19 mouse cellular contexts compared by ENCODE assay signal in genomic region chr12:21301932-21302331, GRCm38 (mm10). TPM values are rescaled to one million over a fixed set of nuclear protein-coding genes. Genes with fewer than 3 reads are reported as not detected.
DNase-seq lines count a peak whose midpoint lies in the region; ATAC-seq lines count a peak whose summit lies in the region.
"Had no signal": no experiment of that assay in that cellular context is flagged by ENCODE, and none has a peak within 500 bp of the region (broad histone marks: within the 10 kb centered on the region; RNA-seq: fewer than 3 reads in every experiment).

No protein-coding gene starts in this region.

- DNase-seq in testis, postnatal 14 days (ENCODE audit: low spot score) = no peak
- DNase-seq in gastrocnemius, adult 18-20 months (ENCODE audit: low spot score) = no peak
- no peak for DNase-seq in adrenal gland, adult (ENCODE audit: inconsistent age in 2 of 2, low spot score in 1 of 2)
- DNase-seq: cerebellum, adult 18-20 months; lung, adult 2 months; lung, postnatal 4 days; thymus, postnatal 36 days had no signal

- no peaks in the 10 kb centered on the region for H3K9me3 ChIP-seq in heart, embryonic 13.5 days
- no peaks in the 10 kb centered on the region for H3K9me3 ChIP-seq in heart, embryonic 11.5 days (replicated peaks; ENCODE audit: control insufficient read depth, low read length)
- no peaks in the 10 kb centered on the region for H3K9me3 ChIP-seq in intestine, embryonic 15.5 days
- H3K9me3 ChIP-seq in kidney, embryonic 16.5 days (ENCODE audit: low read length) = no peaks in the 10 kb centered on the region
- H3K9me3 ChIP-seq in liver, embryonic 16.5 days (replicated peaks; ENCODE audit: control insufficient read depth, low read length) = no peaks in the 10 kb centered on the region
- H3K9me3 ChIP-seq: embryonic facial prominence, embryonic 10.5 days; limb, embryonic 10.5 days; midbrain, embryonic 10.5 days; neural tube, embryonic 13.5 days had no signal

- H3K4me1 ChIP-seq in heart, embryonic 13.5 days = no peaks in the 10 kb centered on the region
- no peaks in the 10 kb centered on the region for H3K4me1 ChIP-seq in heart, embryonic 11.5 days (ENCODE audit: control insufficient read depth, insufficient read depth, low read length)
- 0 out of 2 replicates have a peak, but pooled peaks cover 2% of the 10 kb centered on the region for H3K4me1 ChIP-seq in intestine, embryonic 15.5 days (replicated peaks)
- H3K4me1 ChIP-seq in kidney, embryonic 16.5 days (ENCODE audit: insufficient read depth, low read length) = no peaks in the 10 kb centered on the region
- peaks cover 6% of the 10 kb centered on the region for H3K4me1 ChIP-seq in liver, embryonic 16.5 days (ENCODE audit: control insufficient read depth, low read depth, low read length)
- H3K4me1 ChIP-seq: embryonic facial prominence, embryonic 10.5 days; limb, embryonic 10.5 days; midbrain, embryonic 10.5 days; neural tube, embryonic 13.5 days had no signal

- H3K27me3 ChIP-seq in heart, embryonic 13.5 days (replicated peaks) = no peaks in the 10 kb centered on the region
- H3K27me3 ChIP-seq in heart, embryonic 11.5 days (ENCODE audit: control insufficient read depth, insufficient read depth, low read length) = no peaks in the 10 kb centered on the region
- H3K27me3 ChIP-seq in intestine, embryonic 15.5 days (replicated peaks) = no peaks in the 10 kb centered on the region
- H3K27me3 ChIP-seq in kidney, embryonic 16.5 days (ENCODE audit: insufficient read depth, low read length) = no peaks in the 10 kb centered on the region
- H3K27me3 ChIP-seq in liver, embryonic 16.5 days (ENCODE audit: control insufficient read depth, insufficient read depth, low read depth, low read length) = no peaks in the 10 kb centered on the region
- H3K27me3 ChIP-seq: CH12.LX; neural tube, embryonic 13.5 days had no signal

- H3K4me3 ChIP-seq in heart, embryonic 13.5 days = no peak overlapping the region
- H3K4me3 ChIP-seq in heart, embryonic 11.5 days (ENCODE audit: low read depth, low read length) = no peak overlapping the region
- H3K4me3 ChIP-seq in intestine, embryonic 15.5 days (replicated peaks) = no peak overlapping the region
- H3K4me3 ChIP-seq in kidney, embryonic 16.5 days (ENCODE audit: low read length) = no peak overlapping the region
- no peak overlapping the region for H3K4me3 ChIP-seq in liver, embryonic 16.5 days (ENCODE audit: low read depth, low read length)
- H3K4me3 ChIP-seq: embryonic facial prominence, embryonic 10.5 days; limb, embryonic 10.5 days; midbrain, embryonic 10.5 days; neural tube, embryonic 13.5 days had no signal

- H3K4me2 ChIP-seq in heart, embryonic 13.5 days = no peak overlapping the region
- no peak overlapping the region for H3K4me2 ChIP-seq in heart, embryonic 11.5 days
- no peak overlapping the region for H3K4me2 ChIP-seq in intestine, embryonic 15.5 days (replicated peaks)
- no peak overlapping the region for H3K4me2 ChIP-seq in kidney, embryonic 16.5 days (replicated peaks; ENCODE audit: low read depth, low read length)
- H3K4me2 ChIP-seq in liver, embryonic 16.5 days (ENCODE audit: low read depth, low read length) = no peak overlapping the region
- H3K4me2 ChIP-seq: neural tube, embryonic 13.5 days had no signal

- 85% methylated on average over 8 of the region's 8 CpGs for WGBS in heart, embryonic 13.5 days
- 86% methylated on average over 8 of the region's 8 CpGs for WGBS in heart, embryonic 11.5 days (ENCODE audit: insufficient replicate concordance)
- WGBS in intestine, embryonic 15.5 days = 30% methylated on average over 8 of the region's 8 CpGs
- WGBS in kidney, embryonic 16.5 days = 76% methylated on average over 8 of the region's 8 CpGs
- WGBS in liver, embryonic 16.5 days (ENCODE audit: insufficient replicate concordance) = 63% methylated on average over 8 of the region's 8 CpGs

- H3K9ac ChIP-seq in heart, embryonic 13.5 days = no peak overlapping the region
- no peak overlapping the region for H3K9ac ChIP-seq in heart, embryonic 11.5 days (ENCODE audit: low read depth, low read length)
- H3K9ac ChIP-seq in intestine, embryonic 15.5 days = no peak overlapping the region
- H3K9ac ChIP-seq in kidney, embryonic 16.5 days (replicated peaks; ENCODE audit: low read length) = no peak overlapping the region
- no peak overlapping the region for H3K9ac ChIP-seq in liver, embryonic 16.5 days (ENCODE audit: low read depth, low read length)
- H3K9ac ChIP-seq: neural tube, embryonic 13.5 days had no signal

- peaks cover 94% of the 10 kb centered on the region for H3K36me3 ChIP-seq in heart, embryonic 13.5 days
- peaks cover 29% of the 10 kb centered on the region for H3K36me3 ChIP-seq in heart, embryonic 11.5 days (ENCODE audit: control insufficient read depth, insufficient read depth, low read length)
- H3K36me3 ChIP-seq in intestine, embryonic 15.5 days = peaks cover 28% of the 10 kb centered on the region
- peaks cover 69% of the 10 kb centered on the region for H3K36me3 ChIP-seq in kidney, embryonic 16.5 days (ENCODE audit: insufficient read depth, low read length)
- H3K36me3 ChIP-seq in liver, embryonic 16.5 days (ENCODE audit: control insufficient read depth, insufficient read depth) = peaks cover 17% of the 10 kb centered on the region

- ATAC-seq in heart, embryonic 13.5 days (ENCODE audit: extremely low read depth, insufficient number of reproducible peaks, low FRiP score, low TSS enrichment) = no peak
- ATAC-seq in heart, embryonic 11.5 days (replicated peaks; ENCODE audit: insufficient number of reproducible peaks, low FRiP score, low TSS enrichment) = no peak
- ATAC-seq in intestine, embryonic 15.5 days = peak; percentile 55; the same call in 1 of the 2 replicates
- peak; percentile 83 for ATAC-seq in kidney, embryonic 16.5 days (ENCODE audit: low FRiP score, low TSS enrichment)
- peak; percentile 62 for ATAC-seq in liver, embryonic 16.5 days (ENCODE audit: low read depth)
- ATAC-seq: forebrain, embryonic 14.5 days; hindbrain, embryonic 16.5 days had no signal

- 0 out of 2 replicates have a peak overlapping the region, but pooled peaks have one; percentile 28 for H3K27ac ChIP-seq in heart, embryonic 13.5 days (replicated peaks)
- no peak overlapping the region for H3K27ac ChIP-seq in heart, embryonic 11.5 days (ENCODE audit: low read depth, low read length)
- no peak overlapping the region for H3K27ac ChIP-seq in intestine, embryonic 15.5 days
- peak overlapping the region; percentile 79 for H3K27ac ChIP-seq in kidney, embryonic 16.5 days (ENCODE audit: low read length)
- peak overlapping the region; percentile 21; the same call in 1 of the 2 replicates for H3K27ac ChIP-seq in liver, embryonic 16.5 days (ENCODE audit: low read length)
- H3K27ac ChIP-seq: embryonic facial prominence, embryonic 10.5 days; limb, embryonic 10.5 days; midbrain, embryonic 10.5 days; neural tube, embryonic 13.5 days had no signal

RNA-seq across cellular contexts. Expression of gene Iah1, which starts 14.3 kb away (rescaled TPM):
- polyA plus RNA-seq in heart, embryonic 13.5 days (2015; fragmentation: Nextera tagmentation; extraction: Ambion mirVana) = 37.3 and 46.6 TPM in 2 replicates
- 42.9 and 50.2 TPM in 2 replicates for polyA plus RNA-seq in heart, embryonic 11.5 days (2014; fragmentation: Nextera tagmentation; extraction: Ambion mirVana)
- 58.8 and 63.7 TPM in 2 replicates for polyA plus RNA-seq in intestine, embryonic 15.5 days (2015; fragmentation: Nextera tagmentation; extraction: Ambion mirVana)
- polyA plus RNA-seq in kidney, embryonic 16.5 days (2015; fragmentation: Nextera tagmentation; extraction: Ambion mirVana) = 92.3 and 92.6 TPM in 2 replicates
- polyA plus RNA-seq in liver, embryonic 16.5 days (2015; fragmentation: Nextera tagmentation; extraction: Ambion mirVana) = 52.9 and 55.8 TPM in 2 replicates
- total RNA-seq in gastrocnemius, adult 18-20 months (2021) = 1 to 10 TPM; 3.3 to 5.3 TPM

RNA-seq across cellular contexts. Expression of gene Itgb1bp1, which starts 15.8 kb away (rescaled TPM):
- 33.4 and 37.7 TPM in 2 replicates for polyA plus RNA-seq in heart, embryonic 13.5 days (2015; fragmentation: Nextera tagmentation; extraction: Ambion mirVana)
- polyA plus RNA-seq in heart, embryonic 11.5 days (2014; fragmentation: Nextera tagmentation; extraction: Ambion mirVana) = 36.6 and 41.6 TPM in 2 replicates
- 37.6 and 46.1 TPM in 2 replicates for polyA plus RNA-seq in intestine, embryonic 15.5 days (2015; fragmentation: Nextera tagmentation; extraction: Ambion mirVana)
- polyA plus RNA-seq in kidney, embryonic 16.5 days (2015; fragmentation: Nextera tagmentation; extraction: Ambion mirVana) = 46.4 and 46.9 TPM in 2 replicates
- polyA plus RNA-seq in liver, embryonic 16.5 days (2015; fragmentation: Nextera tagmentation; extraction: Ambion mirVana) = 19.3 and 20.3 TPM in 2 replicates
- 10 to 100 TPM; 37.8 to 38.8 TPM for total RNA-seq in gastrocnemius, adult 18-20 months (2021)

RNA-seq across cellular contexts. Expression of gene Cpsf3, which starts 16.7 kb away (rescaled TPM):
- polyA plus RNA-seq in heart, embryonic 13.5 days (2015; fragmentation: Nextera tagmentation; extraction: Ambion mirVana) = 64.6 and 68.4 TPM in 2 replicates
- 80.7 and 88.5 TPM in 2 replicates for polyA plus RNA-seq in heart, embryonic 11.5 days (2014; fragmentation: Nextera tagmentation; extraction: Ambion mirVana)
- 106 and 107 TPM in 2 replicates for polyA plus RNA-seq in intestine, embryonic 15.5 days (2015; fragmentation: Nextera tagmentation; extraction: Ambion mirVana)
- 118 and 123 TPM in 2 replicates for polyA plus RNA-seq in kidney, embryonic 16.5 days (2015; fragmentation: Nextera tagmentation; extraction: Ambion mirVana)
- 39.6 and 40.9 TPM in 2 replicates for polyA plus RNA-seq in liver, embryonic 16.5 days (2015; fragmentation: Nextera tagmentation; extraction: Ambion mirVana)
- total RNA-seq in gastrocnemius, adult 18-20 months (2021) = 10 to 100 TPM; 16.5 to 18.6 TPM

Comparison
In these comparisons a context has a peak if more than half of its experiments do, and no peak if none do; other contexts are left out.
1. H3K27ac ChIP-seq: peak in heart, embryonic 13.5 days (single experiment), kidney, embryonic 16.5 days (single experiment) and liver, embryonic 16.5 days (single experiment); none in heart, embryonic 11.5 days (single experiment) and intestine, embryonic 15.5 days (single experiment).
2. ATAC-seq: peak in intestine, embryonic 15.5 days (single experiment), kidney, embryonic 16.5 days (single experiment) and liver, embryonic 16.5 days (single experiment); none in heart, embryonic 13.5 days (single experiment) and heart, embryonic 11.5 days (single experiment).